Mouse (Mus musculus) thymus, postnatal 14 days (tissue): ENCODE measurements around the gene Homer2.
A peak's percentile ranks its signal among the peaks of the same experiment; 100 is the strongest.

ENCODE experiments used
- DNase-seq: peaks from one replicate; pipeline ENCODE4 v3.0.0; 2021

The Homer2 gene

DNA sequence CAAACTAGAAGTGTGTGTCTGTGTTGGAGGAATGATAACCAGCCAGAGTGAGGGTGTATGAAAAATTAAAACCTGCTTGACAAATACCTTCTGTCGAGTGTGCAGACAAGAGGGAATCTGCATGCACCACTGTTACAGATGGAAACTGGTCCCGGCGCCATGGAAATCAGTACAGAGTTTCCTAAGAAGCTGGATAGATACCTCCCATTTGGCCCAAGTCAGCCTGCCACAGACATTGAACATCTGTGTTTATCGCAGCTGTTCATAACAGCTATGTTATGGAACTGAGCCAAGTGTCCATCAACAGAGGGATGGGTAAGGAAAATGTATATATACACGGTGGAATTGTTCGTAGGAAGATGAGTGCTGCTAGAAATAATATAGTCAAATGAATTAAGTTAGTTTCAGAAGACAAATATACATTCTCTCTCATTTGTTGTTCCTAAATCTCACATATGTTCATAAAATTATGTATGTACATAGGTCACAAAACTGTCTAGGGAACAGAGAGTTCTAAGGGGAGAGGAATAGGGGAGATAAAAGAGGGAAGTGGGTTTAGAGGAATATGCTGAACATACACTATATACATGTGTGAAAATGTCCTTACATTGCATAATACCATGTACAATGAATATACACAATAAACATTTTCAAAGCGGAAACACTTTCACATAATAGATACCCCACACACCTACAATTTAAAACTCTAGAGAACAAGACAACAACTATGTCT lies 149.9 kb downstream of the Homer2 start:
- DNase-seq = no peak

DNA sequence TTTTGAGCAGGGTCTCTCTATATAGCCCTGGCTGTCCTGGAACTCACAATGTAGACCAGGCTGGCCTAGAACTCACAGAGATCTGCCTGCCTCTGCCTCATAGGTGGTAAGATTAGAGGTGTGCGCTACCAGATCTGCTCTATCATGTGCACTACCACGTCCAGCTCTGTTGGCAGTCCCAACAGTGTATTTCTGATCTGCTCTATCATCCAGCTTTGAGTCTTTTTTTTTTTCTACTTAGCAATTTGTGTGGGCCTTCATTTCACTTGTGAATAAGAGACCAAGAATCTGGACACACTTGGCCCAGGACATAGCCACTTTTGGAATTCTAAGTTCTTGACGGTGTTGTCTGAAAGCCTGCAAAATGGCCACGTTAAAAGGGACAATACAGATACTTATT lies 150.5 kb downstream of the Homer2 start:
- no peak for DNase-seq

DNA sequence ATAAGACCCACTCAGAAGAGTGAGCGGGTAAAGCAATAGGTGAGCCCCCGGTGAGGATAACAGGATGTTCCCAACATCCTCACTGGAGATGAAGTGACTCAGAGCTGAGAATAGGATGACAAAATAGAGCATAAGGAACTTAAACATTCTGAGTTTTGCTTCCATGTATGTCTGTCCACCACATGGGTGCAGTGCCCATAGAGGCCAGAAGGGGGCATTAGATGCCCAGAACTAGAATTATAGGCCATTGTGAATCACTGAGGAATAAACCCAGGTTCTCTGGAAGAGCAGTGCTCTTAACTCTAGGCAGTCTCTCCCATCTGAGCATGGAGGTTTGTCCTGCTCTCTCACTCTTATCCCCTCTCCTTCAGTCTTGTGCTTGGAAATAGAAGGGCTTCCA lies 153.0 kb downstream of the Homer2 start:
- DNase-seq = peak; percentile 48

DNA sequence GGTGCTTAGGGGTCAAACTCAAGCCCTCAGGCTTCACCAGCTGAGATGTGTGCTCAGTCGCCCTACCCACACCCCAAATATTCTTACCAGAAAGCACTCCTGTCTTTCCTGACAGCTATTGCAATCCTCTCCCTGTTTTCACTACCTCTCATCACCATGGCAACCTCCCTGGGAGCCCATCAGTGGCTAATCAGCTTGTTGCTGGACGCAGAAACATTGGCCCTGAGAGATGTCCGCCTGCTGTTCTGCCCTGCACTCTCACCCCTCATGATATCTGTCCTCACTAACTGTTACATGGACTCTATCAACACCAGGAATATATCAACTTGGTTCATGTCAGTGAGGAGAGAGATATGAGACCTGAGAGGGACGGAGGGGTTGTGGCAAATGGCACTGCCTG lies 153.7 kb downstream of the Homer2 start:
- no peak for DNase-seq
